Mouse (Mus musculus): ENCODE data around the gene B4galt3.

DNA sequence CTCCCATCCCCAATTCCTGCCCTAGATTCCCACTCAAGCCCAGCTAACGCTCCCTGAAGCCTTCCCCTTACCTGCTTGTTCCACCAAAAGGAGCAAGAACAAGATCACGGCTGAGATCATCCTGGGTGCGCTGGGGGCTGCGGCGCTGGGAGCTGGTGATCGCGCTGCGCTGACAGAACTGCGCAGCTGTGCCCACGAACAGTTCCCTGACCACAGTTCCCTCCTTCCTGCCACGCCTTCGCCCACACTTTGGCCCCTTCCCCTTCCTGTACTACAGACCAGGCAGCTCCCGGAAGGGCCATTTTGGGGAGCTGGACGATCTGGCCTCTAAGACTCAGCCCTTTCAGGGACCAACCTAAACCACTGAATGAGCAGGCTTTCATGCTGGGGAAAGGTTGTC is 36.0 kb upstream of the B4galt3 start, which contains the start of gene Fcer1g:
- TF ChIP-seq GATA1 (IDR thresholded peaks at IDR 0.05; ENCODE audit: low read length) (no peak), TAL1 (IDR thresholded peaks at IDR 0.05; ENCODE audit: low read length) (no peak)

All from erythroblast, embryonic 14.5 days (primary cell).